Mouse (Mus musculus): ENCODE results near the gene Cox4i1. TPM values are rescaled to one million over a fixed set of nuclear protein-coding genes. Genes with fewer than 3 reads are reported as not detected.
A peak's percentile ranks its signal among the peaks of the same experiment; 100 is the strongest.

The Cox4i1 gene
- polyA plus RNA-seq, 1 experiment from 2014 or later, result 971 TPM

GRCm38 (mm10) chr8:120633665-120634271 is 34.3 kb upstream of the Cox4i1 start:
- no peak for ATAC-seq (replicated peaks)
- H3K9me3 ChIP-seq, result no peaks in the 10 kb centered on the region
- under 1% methylated on average over 43 of the region's 44 CpGs for WGBS
- peaks cover 28% of the 10 kb centered on the region; the same call in 1 of the 2 replicates for H3K27me3 ChIP-seq
- no peaks in the 10 kb centered on the region for H3K36me3 ChIP-seq
- no peak overlapping the region for H3K27ac ChIP-seq (replicated peaks)
- peak overlapping the region; percentile 64 for H3K9ac ChIP-seq (replicated peaks)
- H3K4me2 ChIP-seq (replicated peaks), result peak overlapping the region; percentile 97
- H3K4me1 ChIP-seq, result peaks cover 16% of the 10 kb centered on the region
- peak overlapping the region; percentile 60 for H3K4me3 ChIP-seq

- H3K9ac ChIP-seq (replicated peaks), result peak overlapping the region; percentile 64
- H3K4me2 ChIP-seq (replicated peaks), result peak overlapping the region; percentile 97
- under 1% methylated on average over 29 of the region's 42 CpGs for WGBS
- no peaks in the 10 kb centered on the region for H3K36me3 ChIP-seq
- no peak overlapping the region for H3K27ac ChIP-seq (replicated peaks)
- H3K4me3 ChIP-seq, result peak overlapping the region; percentile 60
- peaks cover 16% of the 10 kb centered on the region for H3K4me1 ChIP-seq
- peaks cover 28% of the 10 kb centered on the region; the same call in 1 of the 2 replicates for H3K27me3 ChIP-seq
- H3K9me3 ChIP-seq, result no peaks in the 10 kb centered on the region
- ATAC-seq (replicated peaks), result peak; percentile 49
These were observed 33.6 kb upstream of the Cox4i1 start for GRCm38 (mm10) chr8:120634329-120634839.

- H3K4me2 ChIP-seq (replicated peaks), result no peak overlapping the region
- H3K4me3 ChIP-seq, result no peak overlapping the region
- no peaks in the 10 kb centered on the region for H3K27me3 ChIP-seq
- H3K9me3 ChIP-seq, result no peaks in the 10 kb centered on the region
- H3K4me1 ChIP-seq, result peaks cover 11% of the 10 kb centered on the region; the same call in 1 of the 2 replicates
- H3K36me3 ChIP-seq, result no peaks in the 10 kb centered on the region
- ATAC-seq (replicated peaks), result no peak
- 22% methylated on average over 8 of the region's 8 CpGs for WGBS
- no peak overlapping the region for H3K9ac ChIP-seq (replicated peaks)
- H3K27ac ChIP-seq (replicated peaks), result no peak overlapping the region
These were observed 26.8 kb upstream of the Cox4i1 start for GRCm38 (mm10) chr8:120641245-120641644.

- Histone ChIP-seq H3K4me2 (replicated peaks) (no peak overlapping the region), H3K27ac (replicated peaks) (no peak overlapping the region)
These were observed 25.9 kb upstream of the Cox4i1 start for GRCm38 (mm10) chr8:120642031-120642662.

GRCm38 (mm10) chr8:120644663-120645062 is 23.4 kb upstream of the Cox4i1 start:
- Histone ChIP-seq H3K4me3 (no peak overlapping the region), H3K27ac (replicated peaks) (0 out of 2 replicates have a peak overlapping the region, but pooled peaks have one; percentile 40), H3K9me3 (no peaks in the 10 kb centered on the region), H3K4me1 (peaks cover 11% of the 10 kb centered on the region; the same call in 1 of the 2 replicates), H3K9ac (replicated peaks) (no peak overlapping the region), H3K36me3 (no peaks in the 10 kb centered on the region), H3K27me3 (no peaks in the 10 kb centered on the region), H3K4me2 (replicated peaks) (no peak overlapping the region)
- ATAC-seq (replicated peaks), result peak; percentile 69
- WGBS, result 51% methylated on average over 7 of the region's 7 CpGs

More at GRCm38 (mm10) chr8:120642031-120642662, 25.9 kb upstream of the Cox4i1 start:
- H3K9ac ChIP-seq (replicated peaks), result no peak overlapping the region
- H3K27me3 ChIP-seq, result no peaks in the 10 kb centered on the region
- peaks cover 11% of the 10 kb centered on the region; the same call in 1 of the 2 replicates for H3K4me1 ChIP-seq
- ATAC-seq (replicated peaks), result no peak
- no peak overlapping the region for H3K4me3 ChIP-seq
- no peaks in the 10 kb centered on the region for H3K36me3 ChIP-seq
- no peaks in the 10 kb centered on the region for H3K9me3 ChIP-seq
- WGBS, result 84% methylated on average over 10 of the region's 10 CpGs

GRCm38 (mm10) chr8:120647532-120647931 is 20.5 kb upstream of the Cox4i1 start, which contains the start of gene 1190005I06Rik:
TSS of gene 1190005I06Rik (minus strand) at chr8:120647632.
- Histone ChIP-seq H3K9me3 (no peaks in the 10 kb centered on the region), H3K36me3 (no peaks in the 10 kb centered on the region)
- 31% methylated on average over 7 of the region's 7 CpGs for WGBS

GRCm38 (mm10) chr8:120656322-120657052 is 11.5 kb upstream of the Cox4i1 start:
- no peaks in the 10 kb centered on the region for H3K4me1 ChIP-seq
- H3K4me2 ChIP-seq (replicated peaks), result no peak overlapping the region
- no peak overlapping the region for H3K27ac ChIP-seq (replicated peaks)
- no peaks in the 10 kb centered on the region for H3K9me3 ChIP-seq
- no peak overlapping the region for H3K4me3 ChIP-seq
- no peak for ATAC-seq (replicated peaks)
- H3K9ac ChIP-seq (replicated peaks), result no peak overlapping the region
- 86% methylated on average over 7 of the region's 7 CpGs for WGBS
- H3K27me3 ChIP-seq, result no peaks in the 10 kb centered on the region
- peaks cover 36% of the 10 kb centered on the region for H3K36me3 ChIP-seq

More at GRCm38 (mm10) chr8:120647532-120647931, 20.5 kb upstream of the Cox4i1 start, which contains the start of gene 1190005I06Rik:
- Histone ChIP-seq H3K27me3 (no peaks in the 10 kb centered on the region), H3K4me1 (peaks cover 11% of the 10 kb centered on the region; the same call in 1 of the 2 replicates), H3K9ac (replicated peaks) (no peak within 1 kb of the TSS), H3K4me2 (replicated peaks) (no peak within 1 kb of the TSS), H3K4me3 (no peak within 1 kb of the TSS), H3K27ac (replicated peaks) (no peak within 1 kb of the TSS)
- no peak for ATAC-seq (replicated peaks)

- Histone ChIP-seq H3K27me3 (no peaks in the 10 kb centered on the region), H3K36me3 (peaks cover 36% of the 10 kb centered on the region), H3K4me2 (replicated peaks) (no peak overlapping the region), H3K4me1 (no peaks in the 10 kb centered on the region), H3K9me3 (no peaks in the 10 kb centered on the region), H3K27ac (replicated peaks) (no peak overlapping the region), H3K4me3 (no peak overlapping the region), H3K9ac (replicated peaks) (no peak overlapping the region)
- 90% methylated on average over 8 of the region's 8 CpGs for WGBS
- no peak for ATAC-seq (replicated peaks)
These were observed 10.6 kb upstream of the Cox4i1 start for GRCm38 (mm10) chr8:120657415-120657814.

- no peak for ATAC-seq (replicated peaks)
- Histone ChIP-seq H3K4me1 (peaks cover 42% of the 10 kb centered on the region), H3K9ac (replicated peaks) (no peak overlapping the region), H3K36me3 (no peaks in the 10 kb centered on the region), H3K27me3 (no peaks in the 10 kb centered on the region), H3K4me2 (replicated peaks) (no peak overlapping the region), H3K4me3 (no peak overlapping the region), H3K9me3 (no peaks in the 10 kb centered on the region), H3K27ac (replicated peaks) (no peak overlapping the region)
- WGBS, result 72% methylated on average over 6 of the region's 6 CpGs
These were observed 3.5 kb upstream of the Cox4i1 start for GRCm38 (mm10) chr8:120664566-120664965.

GRCm38 (mm10) chr8:120665726-120666455 is 2.1 kb upstream of the Cox4i1 start:
- ATAC-seq (replicated peaks), result no peak
- H3K9ac ChIP-seq (replicated peaks), result 0 out of 2 replicates have a peak overlapping the region, but pooled peaks have one; percentile 13
- no peak overlapping the region for H3K27ac ChIP-seq (replicated peaks)

GRCm38 (mm10) chr8:120666807-120667470 is 1.1 kb upstream of the Cox4i1 start:
- Histone ChIP-seq H3K27me3 (no peaks in the 10 kb centered on the region), H3K4me1 (peaks cover 47% of the 10 kb centered on the region), H3K4me3 (peak overlapping the region; percentile 97), H3K36me3 (peaks cover 19% of the 10 kb centered on the region), H3K27ac (replicated peaks) (peak overlapping the region; percentile 28; the same call in 1 of the 2 replicates), H3K9ac (replicated peaks) (peak overlapping the region; percentile 87), H3K4me2 (replicated peaks) (peak overlapping the region; percentile 93), H3K9me3 (no peaks in the 10 kb centered on the region)
- under 1% methylated on average over 17 of the region's 17 CpGs for WGBS
- ATAC-seq (replicated peaks), result no peak

More at GRCm38 (mm10) chr8:120665726-120666455, 2.1 kb upstream of the Cox4i1 start:
- Histone ChIP-seq H3K27me3 (no peaks in the 10 kb centered on the region), H3K9me3 (no peaks in the 10 kb centered on the region), H3K4me2 (replicated peaks) (peak overlapping the region; percentile 93), H3K4me1 (peaks cover 47% of the 10 kb centered on the region), H3K4me3 (peak overlapping the region; percentile 97), H3K36me3 (peaks cover 11% of the 10 kb centered on the region)
- 76% methylated on average over 3 of the region's 3 CpGs for WGBS
